ENCODE assay signal across 10 mouse cellular contexts in genomic region chr4:109460421-109461179, GRCm38 (mm10). TPM values are rescaled to one million over a fixed set of nuclear protein-coding genes. Genes with fewer than 3 reads are reported as not detected.
A peak's percentile ranks its signal among the peaks of the same experiment; 100 is the strongest.
DNase-seq lines count a peak whose midpoint lies in the region; ATAC-seq lines count a peak whose summit lies in the region.
"Had no signal": no experiment of that assay in that cellular context is flagged by ENCODE, and none has a peak within 500 bp of the region (broad histone marks: within the 10 kb centered on the region; RNA-seq: fewer than 3 reads in every experiment).

No protein-coding gene starts in this region.

- H3K4me1 ChIP-seq in kidney, embryonic 15.5 days = peaks cover 16% of the 10 kb centered on the region

- peak overlapping the region; percentile 81 for H3K27ac ChIP-seq in kidney, embryonic 15.5 days
- H3K27ac ChIP-seq: liver, embryonic 14.5 days had no signal

- peak; percentile 97 for ATAC-seq in kidney, embryonic 15.5 days (replicated peaks; ENCODE audit: low FRiP score)
- no peak for ATAC-seq in megakaryocyte-erythroid progenitor cell, adult 5-6 weeks (replicated peaks; ENCODE audit: low FRiP score, low TSS enrichment, poor library complexity, severe bottlenecking)

- WGBS in kidney, embryonic 15.5 days = 31% methylated on average over 3 of the region's 3 CpGs

- H3K9me3 ChIP-seq in kidney, embryonic 15.5 days (replicated peaks) = no peaks in the 10 kb centered on the region

- H3K4me2 ChIP-seq in kidney, embryonic 15.5 days = peak overlapping the region; percentile 27

- peak; percentile 20 for DNase-seq in embryo, embryonic 11 days
- DNase-seq in embryo, embryonic 10.5 days (ENCODE audit: low spot score) = no peak
- DNase-seq in heart, adult 9 months (ENCODE audit: low spot score in 2 of 2) = peak; percentile 75 to 76
- DNase-seq in lung, postnatal 4 days = peak; percentile 64 to 84
- no peak for DNase-seq in layer of hippocampus, adult 18-20 months (ENCODE audit: low spot score in 2 of 2)
- DNase-seq in cerebellum, postnatal 36 days = no peak
- DNase-seq: cerebellum, adult 8-10 months had no signal

- H3K36me3 ChIP-seq in kidney, embryonic 15.5 days = peaks cover 3% of the 10 kb centered on the region

- H3K4me3 ChIP-seq in kidney, embryonic 15.5 days (replicated peaks) = no peak overlapping the region

- no peak overlapping the region for H3K9ac ChIP-seq in kidney, embryonic 15.5 days
- H3K9ac ChIP-seq: liver, embryonic 14.5 days had no signal

- H3K27me3 ChIP-seq in kidney, embryonic 15.5 days = no peaks in the 10 kb centered on the region

RNA-seq across cellular contexts. Expression of gene Rnf11, which starts 23.9 kb away (rescaled TPM):
- polyA plus RNA-seq in kidney, embryonic 15.5 days (2015; fragmentation: Nextera tagmentation; extraction: Ambion mirVana) = 31.9 and 36.8 TPM in 2 replicates
- 12.0 and 14.0 TPM in 2 replicates for total RNA-seq in megakaryocyte-erythroid progenitor cell, adult 5-6 weeks (2014; fragmentation: Nextera tagmentation)
- total RNA-seq in megakaryocyte-erythroid progenitor cell, adult 5-6 weeks (2017) = 19.0 and 27.8 TPM in 2 replicates
- total RNA-seq in layer of hippocampus, adult 18-20 months (2021) = 100 to 1,000 TPM; 177 to 178 TPM

RNA-seq across cellular contexts. Expression of gene Ttc39a, which starts 54.2 kb away (rescaled TPM):
- 5.4 and 5.6 TPM in 2 replicates for polyA plus RNA-seq in kidney, embryonic 15.5 days (2015; fragmentation: Nextera tagmentation; extraction: Ambion mirVana)
- total RNA-seq in megakaryocyte-erythroid progenitor cell, adult 5-6 weeks (2014; fragmentation: Nextera tagmentation) = 3.3 and 5.1 TPM in 2 replicates
- 2.0 and 2.6 TPM in 2 replicates for total RNA-seq in megakaryocyte-erythroid progenitor cell, adult 5-6 weeks (2017)
- total RNA-seq in layer of hippocampus, adult 18-20 months (2021) = 1 to 10 TPM; 1.4 to 1.8 TPM

Comparison
In these comparisons a context has a peak if more than half of its experiments do, and no peak if none do; other contexts are left out.
1. DNase-seq: peak in embryo, embryonic 11 days (single experiment), heart, adult 9 months (2 of 2) and lung, postnatal 4 days (2 of 2); none in embryo, embryonic 10.5 days (single experiment), layer of hippocampus, adult 18-20 months (0 of 2) and cerebellum, postnatal 36 days (0 of 2).
2. RNA of gene Rnf11, which starts 23.9 kb away (total RNA-seq): 177 to 178 TPM in layer of hippocampus, adult 18-20 months; 12.0 to 27.8 TPM in megakaryocyte-erythroid progenitor cell, adult 5-6 weeks; every median in the first group is over 4 times any median in the second.